Mouse (Mus musculus) cerebellum, postnatal 14 days (tissue): ENCODE data around the gene Myo18a.
A peak's percentile ranks its signal among the peaks of the same experiment; 100 is the strongest.

ENCODE experiments used
- DNase-seq, 2 experiments: peaks; one replicate each; pipeline ENCODE4 v3.0.0; 2021; ENCODE audit warnings: mixed read lengths in 2 of 2

Myo18a gene

GRCm38 (mm10) chr11:77771879-77772713 is 9.1 kb downstream of the Myo18a start:
- DNase-seq = peak in 1 of 2 experiments; percentile 9

DNA sequence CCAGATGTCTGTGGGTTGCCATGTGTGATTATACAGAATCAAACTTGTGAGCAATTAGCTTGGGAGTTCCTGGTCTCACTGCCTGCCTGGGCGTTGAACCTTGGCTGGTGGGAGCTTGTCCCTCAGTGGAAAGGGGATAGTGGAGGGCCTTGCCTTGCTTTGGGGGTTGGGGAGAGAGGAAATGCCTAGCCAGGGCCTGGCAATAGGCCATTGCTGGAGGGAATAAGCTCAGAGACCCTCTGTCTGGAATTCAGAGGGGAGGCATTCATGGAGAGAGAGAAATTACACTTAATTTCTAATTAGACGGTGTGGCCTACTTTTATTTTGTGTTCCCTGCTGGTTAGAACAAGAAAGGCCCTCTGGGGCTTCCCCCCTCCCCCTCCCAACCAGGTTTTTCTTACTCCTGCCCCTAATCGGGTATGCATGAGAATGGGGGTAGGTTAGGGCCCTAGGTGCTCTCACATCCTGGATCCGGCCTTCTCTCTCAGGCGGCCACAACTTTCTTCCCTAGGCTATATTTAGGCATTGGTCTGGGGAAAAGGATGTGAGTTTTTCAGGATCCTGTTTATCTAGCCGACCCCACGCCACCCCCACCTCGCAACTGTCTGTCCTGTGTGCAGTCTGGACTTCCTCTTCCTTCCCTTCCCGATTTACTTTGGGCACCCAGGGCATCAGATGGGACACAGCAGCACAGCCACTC is 12.8 kb downstream of the Myo18a start:
- no peak for DNase-seq

DNA sequence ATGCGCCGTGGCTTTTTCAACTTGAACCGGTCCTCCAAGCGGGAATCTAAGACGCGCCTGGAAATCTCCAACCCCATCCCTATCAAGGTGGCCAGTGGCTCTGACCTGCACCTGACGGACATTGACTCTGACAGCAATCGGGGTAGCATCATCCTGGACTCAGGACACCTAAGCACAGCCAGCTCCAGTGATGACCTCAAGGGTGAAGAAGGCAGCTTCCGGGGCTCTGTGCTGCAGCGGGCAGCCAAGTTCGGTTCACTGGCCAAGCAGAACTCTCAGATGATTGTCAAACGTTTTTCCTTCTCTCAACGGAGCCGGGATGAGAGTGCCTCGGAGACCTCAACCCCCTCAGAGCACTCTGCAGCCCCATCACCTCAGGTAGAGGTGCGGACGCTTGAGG is 14.4 kb downstream of the Myo18a start:
- no peak for DNase-seq

DNA sequence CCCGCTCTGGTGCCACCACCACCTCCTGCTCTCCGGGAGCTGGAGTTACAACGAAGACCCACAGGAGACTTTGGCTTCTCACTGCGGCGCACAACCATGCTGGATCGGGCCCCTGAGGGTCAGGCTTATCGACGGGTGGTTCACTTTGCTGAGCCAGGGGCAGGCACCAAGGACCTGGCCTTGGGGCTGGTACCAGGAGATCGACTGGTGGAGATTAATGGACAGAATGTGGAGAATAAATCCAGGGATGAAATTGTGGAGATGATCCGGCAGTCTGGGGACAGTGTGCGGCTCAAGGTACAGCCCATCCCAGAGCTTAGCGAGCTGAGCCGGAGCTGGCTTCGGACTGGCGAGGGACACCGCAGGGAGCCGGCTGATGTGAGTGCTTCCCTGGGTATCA is 14.9 kb downstream of the Myo18a start:
- DNase-seq = no peak

GRCm38 (mm10) chr11:77779240-77779639 is 16.2 kb downstream of the Myo18a start:
- DNase-seq = no peak

GRCm38 (mm10) chr11:77781088-77781487 is 18.0 kb downstream of the Myo18a start:
- DNase-seq = peak; percentile 53 to 57

GRCm38 (mm10) chr11:77782104-77782815 is 19.2 kb downstream of the Myo18a start:
- DNase-seq = no peak

GRCm38 (mm10) chr11:77783211-77783746 is 20.2 kb downstream of the Myo18a start:
- peak in 1 of 2 experiments; percentile 54 for DNase-seq

DNA sequence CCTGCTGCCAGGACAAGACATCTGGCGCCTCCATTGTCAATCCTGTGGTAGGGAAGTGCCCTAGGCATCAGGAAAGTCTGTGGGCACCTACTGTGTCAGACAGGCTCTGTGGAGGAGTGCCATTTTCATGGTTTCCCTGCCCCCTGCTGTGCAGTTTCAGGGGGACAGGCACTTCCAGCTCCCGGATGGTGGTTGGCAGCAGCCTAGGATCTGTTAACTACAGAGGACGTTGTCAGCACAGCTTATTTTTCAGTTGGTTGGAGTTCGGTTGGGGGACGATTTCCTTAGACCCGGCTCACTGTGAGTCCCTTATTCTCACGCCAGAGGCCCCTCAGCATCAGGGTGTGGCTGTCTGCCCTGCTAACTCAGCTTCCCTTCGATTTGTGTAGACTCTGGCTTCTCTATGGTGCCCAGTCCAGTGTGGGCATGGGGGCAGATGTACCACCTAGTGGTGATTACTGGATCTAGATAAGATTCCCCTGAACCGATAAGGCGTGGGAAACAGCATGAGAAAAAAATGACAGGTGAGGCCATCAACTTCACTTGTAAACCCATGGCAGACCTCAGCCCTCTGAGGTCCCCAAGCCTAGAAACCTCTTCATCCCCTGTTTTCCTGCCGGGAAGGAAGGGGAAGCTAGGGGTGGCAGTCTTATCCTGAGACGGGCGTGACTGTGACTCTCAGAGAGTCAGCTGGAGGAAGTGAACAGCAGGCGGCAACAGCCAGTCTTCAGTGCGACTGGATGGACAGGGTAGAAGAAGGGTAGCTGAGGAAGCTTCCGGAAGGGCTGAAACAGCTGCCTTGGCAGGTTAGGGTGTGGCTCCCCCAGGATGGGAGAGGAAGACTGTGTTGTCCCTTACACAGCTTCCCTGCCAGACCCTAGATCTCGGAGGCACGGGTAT is 21.0 kb downstream of the Myo18a start:
- DNase-seq = peak in 1 of 2 experiments; percentile 53

DNA sequence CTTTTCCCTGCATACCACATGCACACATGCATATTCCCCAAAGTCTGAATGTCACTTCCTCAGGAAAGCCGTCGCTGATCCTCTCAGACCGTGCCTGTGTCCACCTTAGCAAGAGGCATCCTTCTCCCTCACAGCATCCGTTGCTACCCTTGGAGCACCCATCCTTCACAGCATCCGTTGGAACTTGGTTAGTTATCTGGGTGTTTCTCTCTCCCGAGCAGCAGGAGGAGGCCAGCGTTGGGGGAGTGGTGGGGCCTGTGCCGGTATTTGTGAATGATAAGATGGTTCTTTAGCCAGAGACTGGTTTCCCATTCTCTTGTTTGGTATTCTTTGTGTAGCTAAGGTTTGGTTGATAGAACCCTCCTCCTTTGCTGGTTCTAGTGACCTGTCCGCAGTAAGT is 21.8 kb downstream of the Myo18a start:
- no peak for DNase-seq

GRCm38 (mm10) chr11:77785396-77785767 is 22.3 kb downstream of the Myo18a start:
- no peak for DNase-seq

GRCm38 (mm10) chr11:77785768-77786561 is 22.9 kb downstream of the Myo18a start:
- DNase-seq = peak; percentile 59 to 74

- no peak for DNase-seq
These were observed 24.7 kb downstream of the Myo18a start, which contains the start of gene Gm10277 for GRCm38 (mm10) chr11:77787707-77788106. TSS of gene Gm10277 (minus strand) at chr11:77787747.

- no peak for DNase-seq
These were observed 26.5 kb downstream of the Myo18a start for GRCm38 (mm10) chr11:77789512-77789911.

DNA sequence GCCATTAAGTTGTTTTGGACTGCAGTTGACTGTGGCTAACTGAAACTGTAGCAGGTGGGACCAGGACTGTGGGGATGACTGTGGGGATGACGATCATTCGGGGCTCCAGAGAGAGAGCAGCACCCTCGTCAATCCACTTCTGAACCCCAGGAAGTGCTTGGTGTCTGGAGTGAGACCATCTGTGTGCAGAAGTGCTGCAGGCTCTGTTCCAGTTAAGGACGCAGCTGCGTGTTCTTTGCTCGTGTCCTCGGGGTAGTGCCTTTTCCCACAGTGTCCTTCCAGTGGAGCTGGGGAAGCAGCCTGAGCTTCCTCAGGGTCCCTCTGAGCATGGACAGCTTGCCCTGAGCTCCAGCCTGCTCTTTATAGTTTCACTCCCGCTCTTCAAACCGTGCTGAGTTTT is 27.2 kb downstream of the Myo18a start:
- DNase-seq = no peak

- no peak for DNase-seq
These were observed 28.2 kb downstream of the Myo18a start for GRCm38 (mm10) chr11:77791241-77791727.

GRCm38 (mm10) chr11:77791752-77792565 is 28.9 kb downstream of the Myo18a start:
- DNase-seq = peak; percentile 59 to 66

- no peak for DNase-seq
These were observed 29.5 kb downstream of the Myo18a start for GRCm38 (mm10) chr11:77792566-77792909.

DNA sequence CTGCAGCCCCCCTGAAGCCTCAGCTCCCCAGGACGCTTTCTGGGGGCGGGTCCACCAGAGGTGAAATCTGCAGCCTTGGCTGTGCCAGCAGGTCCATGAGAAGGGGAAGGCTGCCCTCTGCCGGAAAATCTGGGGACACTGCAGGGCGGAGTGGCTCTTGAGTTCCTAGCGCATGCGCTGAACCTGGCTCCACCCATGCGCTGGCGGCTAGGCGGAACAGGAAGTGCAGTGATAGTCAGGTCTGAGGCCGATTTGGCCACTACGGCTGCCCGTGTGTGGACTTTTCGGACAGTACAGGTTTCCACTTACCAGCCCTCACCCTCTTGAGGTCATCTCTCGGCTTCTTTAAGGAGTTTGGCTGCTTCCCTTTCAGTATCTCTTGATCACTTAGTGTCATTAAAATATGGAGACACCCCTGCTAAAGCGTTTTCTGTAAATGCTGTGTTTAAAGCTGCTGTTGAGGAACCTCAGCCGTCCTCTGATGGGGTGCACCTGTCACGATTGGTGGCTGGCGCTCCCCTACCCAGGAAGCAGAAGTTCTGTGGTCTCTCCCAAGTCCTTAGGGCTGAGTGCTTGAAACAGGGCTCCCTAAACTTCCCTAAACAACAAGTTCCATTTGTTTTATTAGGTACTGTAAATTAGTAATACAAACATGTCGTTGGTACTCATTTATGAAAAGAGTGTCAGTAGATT is 30.3 kb downstream of the Myo18a start:
- peak; percentile 98 for DNase-seq

DNA sequence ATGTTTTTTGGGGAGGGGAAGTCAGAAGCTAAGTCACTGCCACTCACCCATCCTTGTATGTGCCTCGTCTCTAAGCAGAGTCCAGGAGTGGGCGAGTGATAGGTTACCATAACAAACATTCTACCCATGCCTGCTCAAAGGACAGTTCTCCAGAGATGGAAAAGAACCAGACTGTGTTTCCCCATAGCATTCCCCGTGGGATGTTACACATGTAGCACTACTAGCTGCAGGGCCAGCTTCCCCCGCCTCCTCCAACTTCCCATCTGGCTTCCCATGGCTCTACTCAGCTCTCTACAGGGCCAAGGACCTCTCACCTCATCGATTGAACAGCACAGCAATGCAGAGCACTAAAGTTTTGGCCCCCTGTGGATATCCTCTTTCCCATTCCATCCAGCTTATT is 32.2 kb downstream of the Myo18a start:
- no peak for DNase-seq
